Mouse (Mus musculus): ENCODE measurements around the gene Sox15. TPM values are rescaled to one million over a fixed set of nuclear protein-coding genes. Genes with fewer than 3 reads are reported as not detected.
A peak's percentile ranks its signal among the peaks of the same experiment; 100 is the strongest.

Gene Sox15
- total RNA-seq, 2 experiments from 2014 or later: not detected

GRCm38 (mm10) chr11:69632284-69633089, 22.6 kb upstream of the Sox15 start, which contains the start of gene Fxr2:
Fxr2 (plus strand) TSS chr11:69632990.
- intact Hi-C loops (cut with DNase I): no loop called here
- DNase-seq: peak; percentile 100

GRCm38 (mm10) chr11:69633128-69633866, 21.8 kb upstream of the Sox15 start:
- intact Hi-C loops (cut with DNase I): no loop called here
- peak in 1 of 2 experiments; percentile 76 for DNase-seq

DNA sequence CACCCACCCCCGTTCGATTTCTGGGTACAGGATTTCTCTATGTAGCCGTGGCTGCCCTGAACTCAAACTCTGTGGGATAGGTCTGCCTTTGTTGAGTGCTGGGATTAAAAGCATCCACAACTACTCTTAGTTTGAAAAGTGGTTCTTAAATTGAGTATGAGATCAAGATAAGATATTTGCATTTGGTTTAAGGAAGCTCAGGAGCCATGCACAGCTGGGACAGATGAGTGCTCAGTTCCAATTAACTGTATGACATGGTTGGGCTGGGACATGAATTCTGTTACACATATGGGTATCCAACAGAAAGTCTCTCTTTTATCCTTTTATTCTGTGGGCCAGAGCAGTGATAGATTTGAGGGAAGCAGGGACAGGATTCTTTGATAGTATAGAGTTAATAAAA, 19.6 kb upstream of the Sox15 start:
- intact Hi-C loops (cut with DNase I): no loop called here
- DNase-seq: no peak

GRCm38 (mm10) chr11:69645860-69646259, 9.3 kb upstream of the Sox15 start:
- no peak for DNase-seq
- intact Hi-C loops (cut with DNase I): no loop called here

DNA sequence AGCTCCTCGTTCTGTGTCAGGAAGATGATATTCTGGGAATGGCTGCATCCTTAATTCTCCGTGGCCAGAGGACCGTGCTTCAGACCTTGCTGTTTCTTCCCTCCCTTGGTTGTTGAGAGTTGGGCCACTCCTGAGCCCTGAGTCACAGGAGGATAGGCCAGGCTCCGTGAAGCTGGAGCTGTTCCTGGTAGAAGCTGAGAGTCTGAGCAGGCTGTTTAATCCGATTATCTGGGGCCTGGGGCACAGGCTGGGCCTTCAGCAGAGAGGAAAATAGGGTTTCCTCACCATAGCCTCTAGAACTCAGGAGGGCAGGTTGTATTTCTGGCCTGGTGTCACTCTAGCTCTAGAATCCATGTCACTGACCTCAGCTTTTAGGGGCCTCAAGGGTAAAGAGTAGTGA, 1.7 kb upstream of the Sox15 start:
- no peak for DNase-seq
- intact Hi-C loops (cut with DNase I): loop anchor here (2.0 kb wide), 1 partner anchor 17 kb away; no protein-coding TSS in a partner anchor

DNA sequence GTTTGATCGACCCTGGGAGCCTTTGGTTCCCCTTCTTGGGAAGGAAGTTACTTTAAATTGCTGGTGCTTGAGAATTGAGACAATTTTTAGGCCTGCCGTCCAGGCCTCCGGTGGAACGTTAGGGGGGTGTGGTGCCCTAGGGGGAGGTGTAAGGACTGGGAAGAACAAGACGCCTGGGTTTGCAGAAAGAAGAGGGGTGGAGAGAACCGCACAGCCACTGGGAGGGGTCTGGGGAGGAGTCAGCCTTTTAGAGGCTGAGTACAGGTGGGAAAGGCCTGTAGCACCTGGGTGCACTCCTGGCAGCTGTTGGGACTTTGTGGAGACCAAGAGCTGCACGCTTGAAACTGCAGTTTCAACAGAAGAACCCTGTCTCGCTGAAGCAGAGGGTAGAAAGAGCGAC, 354 bp upstream of the Sox15 start:
- intact Hi-C loops (cut with DNase I): loop anchor here (1.0 to 2.0 kb wide), 2 partner anchors 24 to 101 kb away; no protein-coding TSS in a partner anchor
- DNase-seq: no peak

DNA sequence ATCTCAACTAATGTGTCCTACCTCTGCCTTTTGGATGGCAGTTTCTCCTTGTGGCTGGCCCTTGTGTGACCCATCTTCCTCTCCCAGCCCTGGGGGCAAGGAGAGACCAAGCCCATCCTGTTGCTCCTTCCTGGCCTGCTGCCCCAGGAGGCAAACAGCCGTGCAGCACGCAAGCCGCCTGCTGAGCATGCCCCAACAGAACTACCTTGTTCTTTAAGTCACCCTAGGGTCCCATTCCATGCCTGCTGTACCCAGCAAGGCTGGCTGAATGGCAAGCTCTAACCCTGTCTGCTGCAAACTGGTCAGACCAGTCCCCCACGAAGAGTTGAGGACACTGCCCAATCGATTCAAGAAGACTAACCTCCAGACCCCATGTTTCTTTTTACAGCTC, 946 bp downstream of the Sox15 start:
- intact Hi-C loops (cut with DNase I): no loop called here
- DNase-seq: no peak

GRCm38 (mm10) chr11:69656617-69657461, 1.7 kb downstream of the Sox15 start:
- intact Hi-C loops (cut with DNase I): no loop called here
- peak in 1 of 2 experiments; percentile 56 for DNase-seq

DNA sequence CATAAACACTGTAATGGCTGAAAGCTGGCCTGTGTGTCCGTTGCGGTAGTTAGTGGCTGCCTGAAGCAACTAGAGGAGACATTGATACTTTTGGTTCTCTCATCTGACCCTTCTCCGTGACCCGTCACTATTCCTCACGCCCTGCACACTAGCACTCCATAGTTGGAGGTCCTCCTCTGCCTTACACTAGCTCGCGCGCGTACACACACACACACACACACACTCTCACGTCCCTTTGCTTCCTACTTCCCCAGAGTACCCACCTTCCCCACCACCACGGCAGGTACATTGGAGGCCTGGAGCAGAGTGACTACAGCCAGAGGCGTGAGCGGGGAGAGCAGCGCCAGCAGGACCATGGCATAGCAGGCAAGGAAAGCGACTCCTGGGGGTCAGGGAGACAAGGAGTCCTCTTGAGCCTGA, 2.4 kb downstream of the Sox15 start:
- intact Hi-C loops (cut with DNase I): no loop called here
- DNase-seq: no peak

DNA sequence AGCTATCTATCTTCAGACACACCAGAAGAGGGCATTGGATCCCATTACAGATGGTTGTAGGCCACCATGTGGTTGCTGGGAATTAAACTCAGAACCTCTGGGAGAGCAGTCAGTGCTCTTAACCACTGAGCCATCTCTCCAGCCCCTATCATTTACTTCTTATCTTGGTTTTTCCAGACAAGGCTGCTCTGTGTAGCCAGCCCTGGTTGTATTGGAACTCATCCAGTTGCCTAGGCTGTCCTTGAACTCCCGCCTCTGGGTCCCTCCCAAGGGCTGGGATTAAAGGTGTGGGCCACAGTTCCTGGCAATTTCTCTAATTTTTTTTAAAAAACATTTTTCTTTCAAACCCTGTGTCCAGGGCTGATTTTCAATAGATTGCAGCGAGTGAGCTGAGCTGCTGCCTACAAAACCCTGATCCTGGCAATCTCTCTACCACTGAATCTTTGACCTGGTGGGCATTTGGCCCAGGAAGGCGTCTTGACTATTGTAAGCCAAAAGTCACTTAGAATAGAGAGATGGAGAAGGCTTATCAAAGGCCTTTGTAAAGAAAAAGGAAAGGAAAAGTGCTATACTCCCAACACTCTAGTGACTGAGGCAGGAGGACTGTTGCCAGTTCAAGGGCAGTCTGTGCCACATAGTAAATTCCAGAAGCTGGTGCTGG, 6.2 kb downstream of the Sox15 start:
- intact Hi-C loops (cut with DNase I): no loop called here

DNA sequence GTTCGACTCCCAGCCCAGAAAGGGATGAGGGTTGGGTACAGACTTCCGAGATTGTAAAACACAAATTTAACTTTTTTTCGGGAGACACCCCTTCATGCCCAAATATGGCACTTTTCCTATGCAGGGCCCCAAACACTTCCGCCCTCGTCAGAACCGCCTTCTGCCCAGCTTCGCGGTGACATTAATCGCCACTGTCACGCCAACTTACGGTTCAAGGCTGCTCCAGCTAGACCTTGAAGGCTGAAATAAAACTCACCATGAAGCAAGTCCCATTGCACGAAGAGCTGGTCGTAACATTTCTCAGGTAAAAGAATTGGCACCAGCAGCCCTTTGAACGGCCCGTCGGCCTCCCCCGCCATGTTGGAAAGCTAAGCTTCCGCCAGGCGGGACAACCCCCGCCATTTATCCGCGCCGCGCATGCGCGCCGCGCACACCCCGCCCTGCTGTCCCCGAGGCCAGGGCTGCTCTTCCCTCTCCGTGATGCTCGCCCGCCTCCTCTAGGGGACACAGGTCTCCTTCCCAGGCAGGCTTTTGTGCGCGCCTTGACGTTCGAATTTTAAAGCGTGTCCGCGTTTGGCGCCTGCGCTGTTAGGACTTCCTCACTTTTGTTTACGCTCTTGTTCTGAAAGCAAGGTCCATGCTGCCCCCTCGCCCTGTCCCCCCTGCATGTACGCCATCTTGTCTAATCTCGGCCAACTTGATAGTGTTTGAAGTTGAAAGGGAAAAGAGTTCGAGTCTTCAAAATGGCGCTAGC, 7.3 kb downstream of the Sox15 start, which contains the start of gene Mpdu1:
Mpdu1 (minus strand) TSS at position 430 of the 754 bp plus-strand sequence.
- DNase-seq: peak; percentile 93 to 95
- intact Hi-C loops (cut with DNase I): no loop called here

More for the DNA sequence above, 6.2 kb downstream of the Sox15 start:
- no peak for DNase-seq

GRCm38 (mm10) chr11:69662967-69663671, 8.0 kb downstream of the Sox15 start:
- no peak for DNase-seq
- intact Hi-C loops (cut with DNase I): no loop called here

DNA sequence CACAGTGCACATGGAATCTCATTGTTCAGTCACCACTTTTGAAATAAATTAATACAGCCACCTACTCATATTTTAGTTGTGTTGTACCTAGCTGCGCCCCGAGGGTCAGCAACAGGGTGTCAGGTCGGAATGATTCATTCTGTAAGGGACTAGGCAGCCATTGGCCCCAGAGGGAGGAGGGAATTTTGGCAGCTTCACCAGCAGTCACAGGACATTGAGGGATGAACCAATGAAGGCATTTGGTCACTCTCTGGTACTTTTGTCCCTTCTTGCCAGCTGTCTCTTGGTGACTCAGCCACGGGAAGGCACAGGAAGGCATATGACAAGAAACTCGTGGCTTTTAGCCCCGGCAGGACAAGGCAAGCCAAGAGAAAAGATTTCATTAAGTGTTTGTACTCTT, 8.7 kb downstream of the Sox15 start:
- intact Hi-C loops (cut with DNase I): no loop called here
- DNase-seq: no peak

DNA sequence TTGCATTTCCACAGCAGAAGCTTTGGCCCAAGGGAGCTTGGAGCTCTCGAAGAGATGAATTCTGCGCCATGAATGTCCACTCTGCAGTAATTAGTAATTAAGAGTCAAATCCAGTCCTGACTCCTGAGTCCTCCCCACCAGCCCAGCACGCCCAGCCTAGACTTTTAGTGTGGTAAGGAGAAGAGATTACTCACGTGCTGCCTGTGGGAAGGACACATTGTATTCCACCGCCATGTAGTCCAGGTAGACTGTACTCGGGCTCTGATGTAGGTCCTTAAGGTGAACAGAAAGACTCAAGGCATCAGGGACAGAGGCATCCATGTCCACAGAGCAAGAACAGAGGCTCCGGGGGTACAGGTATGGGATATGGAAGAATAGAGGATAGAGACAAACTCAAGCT, 9.7 kb downstream of the Sox15 start:
- intact Hi-C loops (cut with DNase I): no loop called here

GRCm38 (mm10) chr11:69665457-69665960, 10.4 kb downstream of the Sox15 start:
- intact Hi-C loops (cut with DNase I): no loop called here
- DNase-seq: no peak

More for the DNA sequence above, 9.7 kb downstream of the Sox15 start:
- no peak for DNase-seq

DNA sequence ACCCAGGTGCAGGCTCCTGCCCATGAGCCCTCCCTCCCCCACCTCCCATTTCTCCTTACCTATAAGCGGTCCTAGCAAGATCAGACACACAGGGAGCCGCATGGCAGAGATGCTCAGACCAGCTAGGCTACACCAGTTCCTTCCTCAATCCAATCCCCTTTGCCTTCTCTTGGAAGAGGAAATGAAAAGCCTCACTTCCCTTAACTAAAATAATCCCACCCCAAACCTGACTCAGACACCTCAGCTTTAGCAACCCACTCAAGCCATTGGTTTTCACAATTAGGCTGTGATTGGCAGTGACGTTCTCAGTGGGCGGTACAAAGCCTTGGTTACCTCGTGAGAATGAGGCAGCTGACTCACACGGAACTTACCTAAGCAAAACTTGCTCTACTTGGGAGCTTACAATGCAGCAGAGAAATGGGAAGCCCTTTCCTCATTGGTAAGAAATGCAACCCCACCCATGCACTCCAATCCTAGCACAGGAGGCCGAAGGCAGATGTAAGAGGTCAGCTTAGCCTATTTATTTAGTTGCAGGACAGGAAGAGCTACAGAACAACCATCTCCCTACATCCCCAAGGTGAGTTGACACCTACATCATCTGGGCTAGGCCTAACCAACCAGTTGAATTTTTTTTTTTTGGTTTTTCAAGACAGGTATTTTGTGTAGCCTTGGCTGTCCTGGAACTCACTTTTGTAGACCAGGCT, 11.0 kb downstream of the Sox15 start, which contains the start of gene Cd68:
Cd68 (minus strand) TSS at position 193 of the 704 bp plus-strand sequence.
- intact Hi-C loops (cut with DNase I): no loop called here
- DNase-seq: no peak

DNA sequence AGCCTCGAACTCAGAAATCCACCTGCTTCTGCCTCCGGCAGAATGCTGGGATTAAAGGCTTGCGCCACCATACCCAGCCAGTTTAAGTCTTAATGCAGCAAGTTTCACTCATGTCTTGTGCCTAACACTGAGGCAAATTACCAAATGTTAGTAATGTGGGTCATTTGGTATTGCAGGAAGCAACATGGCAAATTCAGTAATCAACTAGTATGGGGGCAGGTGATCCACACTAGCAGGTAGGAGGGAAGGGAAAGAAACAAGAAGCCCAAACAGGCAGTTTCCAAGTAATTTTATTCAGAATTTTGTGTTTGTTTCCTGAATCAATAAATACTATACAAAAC, 11.5 kb downstream of the Sox15 start:
- DNase-seq: no peak
- intact Hi-C loops (cut with DNase I): no loop called here

All from heart, postnatal 14 days (tissue).